Mouse (Mus musculus): ENCODE results near the gene Usp35. TPM values are rescaled to one million over a fixed set of nuclear protein-coding genes. Genes with fewer than 3 reads are reported as not detected.

Gene Usp35
- 2.9 and 14.6 TPM in 2 replicates for polyA plus RNA-seq (2012; rRNA removed)

- TF ChIP-seq POLR2A (IDR thresholded peaks at IDR 0.05; ENCODE audit: low read depth, low read length): no peak
- no peak for TF ChIP-seq CTCF (IDR thresholded peaks at IDR 0.05; ENCODE audit: extremely low read depth, insufficient read length, insufficient replicate concordance, low read depth, low read length)
- peak within 1 kb of the TSS; percentile 10; the same call in 1 of the 2 replicates for H3K27ac ChIP-seq (ENCODE audit: insufficient read depth, low read depth, low read length)
- peaks cover 28% of the 10 kb centered on the region for H3K4me1 ChIP-seq (ENCODE audit: control insufficient read depth, insufficient read depth, insufficient read length, low read length)
- H3K27me3 ChIP-seq (ENCODE audit: control insufficient read depth, insufficient read depth, low read length): no peaks in the 10 kb centered on the region
- peak within 1 kb of the TSS; percentile 78 for H3K4me3 ChIP-seq (ENCODE audit: low read depth, low read length)
- WGBS: 2% methylated on average over 68 of the region's 68 CpGs
- no peaks in the 10 kb centered on the region for H3K36me3 ChIP-seq (ENCODE audit: control insufficient read depth, insufficient read depth, low read length)
Observed at GRCm38 (mm10) chr7:97331726-97332666, at the start of gene Usp35, which contains the start of gene Kctd21. Gene Usp35, minus strand, starts transcription at chr7:97332020. Gene Kctd21, plus strand, starts transcription at chr7:97332327.

- no peak overlapping the region for H3K4me3 ChIP-seq (ENCODE audit: low read depth, low read length)
- 86% methylated on average over 5 of the region's 5 CpGs for WGBS
- H3K36me3 ChIP-seq (ENCODE audit: control insufficient read depth, insufficient read depth, low read length): peaks cover 31% of the 10 kb centered on the region
- H3K27me3 ChIP-seq (ENCODE audit: control insufficient read depth, insufficient read depth, low read length): no peaks in the 10 kb centered on the region
- H3K4me1 ChIP-seq (ENCODE audit: control insufficient read depth, insufficient read depth, insufficient read length, low read length): peaks cover 4% of the 10 kb centered on the region; the same call in 1 of the 2 replicates
- TF ChIP-seq CTCF (IDR thresholded peaks at IDR 0.05; ENCODE audit: extremely low read depth, insufficient read length, insufficient replicate concordance, low read depth, low read length) (no peak), POLR2A (IDR thresholded peaks at IDR 0.05; ENCODE audit: low read depth, low read length) (no peak)
- no peak overlapping the region for H3K27ac ChIP-seq (ENCODE audit: insufficient read depth, low read depth, low read length)
Observed at GRCm38 (mm10) chr7:97380500-97381123, 48.8 kb upstream of the Usp35 start.

DNA sequence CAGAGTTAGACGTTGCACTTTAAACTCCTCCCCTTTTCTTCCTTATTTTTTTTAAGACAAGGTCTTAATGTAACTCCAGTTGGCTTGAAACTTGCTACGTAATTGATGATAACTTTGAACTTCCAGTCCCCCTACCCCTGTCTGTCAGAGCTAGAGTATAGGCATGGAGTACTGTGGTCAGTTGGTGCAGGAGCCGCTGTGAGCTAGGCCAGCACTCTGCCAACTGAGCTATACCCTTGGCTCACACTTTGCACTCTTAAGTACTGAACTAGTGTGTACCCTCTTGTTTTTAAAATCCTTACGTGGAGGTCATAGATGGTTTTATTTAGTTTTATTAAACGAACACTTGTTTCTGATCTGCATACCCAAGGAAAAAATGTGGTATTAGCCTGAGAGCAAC lies 47.5 kb upstream of the Usp35 start:
- H3K4me1 ChIP-seq (ENCODE audit: control insufficient read depth, insufficient read depth, insufficient read length, low read length): peaks cover 3% of the 10 kb centered on the region; the same call in 1 of the 2 replicates
- 85% methylated on average over 5 of the region's 5 CpGs for WGBS
- H3K27me3 ChIP-seq (ENCODE audit: control insufficient read depth, insufficient read depth, low read length): no peaks in the 10 kb centered on the region
- H3K4me3 ChIP-seq (ENCODE audit: low read depth, low read length): no peak overlapping the region
- H3K36me3 ChIP-seq (ENCODE audit: control insufficient read depth, insufficient read depth, low read length): peaks cover 36% of the 10 kb centered on the region
- TF ChIP-seq CTCF (IDR thresholded peaks at IDR 0.05; ENCODE audit: extremely low read depth, insufficient read length, insufficient replicate concordance, low read depth, low read length) (no peak), POLR2A (IDR thresholded peaks at IDR 0.05; ENCODE audit: low read depth, low read length) (no peak)
- H3K27ac ChIP-seq (ENCODE audit: insufficient read depth, low read depth, low read length): no peak overlapping the region

DNA sequence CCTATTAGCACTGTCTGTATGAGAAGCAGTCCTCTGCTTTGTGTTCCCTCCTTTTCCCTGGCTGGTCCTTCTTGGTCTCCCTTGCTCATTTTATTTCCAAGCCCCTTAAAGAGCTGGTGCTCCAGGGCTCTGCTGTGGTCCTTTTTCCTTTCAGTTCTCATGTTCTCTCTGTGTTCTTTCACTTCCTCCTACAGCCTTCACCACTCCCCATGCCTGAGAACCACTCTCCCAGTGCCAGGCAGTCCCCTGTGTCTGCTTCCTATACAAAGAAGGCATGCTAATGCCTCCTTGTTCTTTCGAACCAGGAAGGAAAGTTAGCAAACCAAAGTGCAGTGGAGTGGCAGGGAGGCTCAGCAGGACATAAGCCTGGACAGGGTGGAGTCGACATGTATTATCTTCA lies 44.1 kb upstream of the Usp35 start:
- Histone ChIP-seq H3K27me3 (ENCODE audit: control insufficient read depth, insufficient read depth, low read length) (no peaks in the 10 kb centered on the region), H3K4me3 (ENCODE audit: low read depth, low read length) (no peak overlapping the region), H3K36me3 (ENCODE audit: control insufficient read depth, insufficient read depth, low read length) (peaks cover 23% of the 10 kb centered on the region), H3K4me1 (ENCODE audit: control insufficient read depth, insufficient read depth, insufficient read length, low read length) (peaks cover 3% of the 10 kb centered on the region; the same call in 1 of the 2 replicates), H3K27ac (ENCODE audit: insufficient read depth, low read depth, low read length) (peak overlapping the region; percentile 0; the same call in 1 of the 2 replicates)
- WGBS: 22% methylated on average over 2 of the region's 2 CpGs
- no peak for TF ChIP-seq CTCF (IDR thresholded peaks at IDR 0.05; ENCODE audit: extremely low read depth, insufficient read length, insufficient replicate concordance, low read depth, low read length)
- no peak for TF ChIP-seq POLR2A (IDR thresholded peaks at IDR 0.05; ENCODE audit: low read depth, low read length)

DNA sequence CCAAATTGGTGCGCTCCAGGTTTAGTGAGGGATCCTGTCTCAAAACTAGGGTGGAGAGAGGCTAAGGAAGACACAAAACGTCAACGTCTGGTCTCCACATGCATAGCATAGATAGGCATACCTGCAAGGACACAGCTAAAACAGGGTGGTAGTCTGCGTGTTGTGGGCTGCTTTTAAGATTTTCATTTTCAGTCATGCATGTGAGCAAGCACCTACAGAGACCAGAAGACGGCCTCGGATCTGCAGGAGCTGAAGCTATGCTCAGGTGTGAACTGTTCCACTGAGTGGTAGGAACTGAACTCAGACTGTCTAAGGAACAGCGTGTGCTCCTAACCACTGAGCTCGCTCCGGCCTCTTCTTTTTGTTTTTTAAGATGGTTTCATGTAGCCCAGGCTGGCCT lies 43.3 kb upstream of the Usp35 start:
- peaks cover 18% of the 10 kb centered on the region for H3K36me3 ChIP-seq (ENCODE audit: control insufficient read depth, insufficient read depth, low read length)
- H3K27me3 ChIP-seq (ENCODE audit: control insufficient read depth, insufficient read depth, low read length): no peaks in the 10 kb centered on the region
- no peak for TF ChIP-seq POLR2A (IDR thresholded peaks at IDR 0.05; ENCODE audit: low read depth, low read length)
- TF ChIP-seq CTCF (IDR thresholded peaks at IDR 0.05; ENCODE audit: extremely low read depth, insufficient read length, insufficient replicate concordance, low read depth, low read length): no peak
- H3K27ac ChIP-seq (ENCODE audit: insufficient read depth, low read depth, low read length): no peak overlapping the region
- no peak overlapping the region for H3K4me3 ChIP-seq (ENCODE audit: low read depth, low read length)
- peaks cover 3% of the 10 kb centered on the region; the same call in 1 of the 2 replicates for H3K4me1 ChIP-seq (ENCODE audit: control insufficient read depth, insufficient read depth, insufficient read length, low read length)
- 90% methylated on average over 9 of the region's 9 CpGs for WGBS

- Histone ChIP-seq H3K27me3 (ENCODE audit: control insufficient read depth, insufficient read depth, low read length) (no peaks in the 10 kb centered on the region), H3K4me3 (ENCODE audit: low read depth, low read length) (no peak overlapping the region), H3K27ac (ENCODE audit: insufficient read depth, low read depth, low read length) (no peak overlapping the region), H3K4me1 (ENCODE audit: control insufficient read depth, insufficient read depth, insufficient read length, low read length) (no peaks in the 10 kb centered on the region), H3K36me3 (ENCODE audit: control insufficient read depth, insufficient read depth, low read length) (no peaks in the 10 kb centered on the region)
- TF ChIP-seq CTCF (IDR thresholded peaks at IDR 0.05; ENCODE audit: extremely low read depth, insufficient read length, insufficient replicate concordance, low read depth, low read length) (no peak), POLR2A (IDR thresholded peaks at IDR 0.05; ENCODE audit: low read depth, low read length) (no peak)
- WGBS: 73% methylated on average over 1 of the region's 1 CpGs
Observed at GRCm38 (mm10) chr7:97365887-97366286, 34.1 kb upstream of the Usp35 start.

- Histone ChIP-seq H3K4me3 (ENCODE audit: low read depth, low read length) (no peak overlapping the region), H3K27me3 (ENCODE audit: control insufficient read depth, insufficient read depth, low read length) (no peaks in the 10 kb centered on the region), H3K4me1 (ENCODE audit: control insufficient read depth, insufficient read depth, insufficient read length, low read length) (no peaks in the 10 kb centered on the region), H3K36me3 (ENCODE audit: control insufficient read depth, insufficient read depth, low read length) (no peaks in the 10 kb centered on the region), H3K27ac (ENCODE audit: insufficient read depth, low read depth, low read length) (no peak overlapping the region)
- 35% methylated on average over 4 of the region's 4 CpGs for WGBS
- TF ChIP-seq POLR2A (IDR thresholded peaks at IDR 0.05; ENCODE audit: low read depth, low read length) (no peak), CTCF (IDR thresholded peaks at IDR 0.05; ENCODE audit: extremely low read depth, insufficient read length, insufficient replicate concordance, low read depth, low read length) (peak; percentile 87; the same call in 1 of the 2 replicates)
Observed at GRCm38 (mm10) chr7:97361467-97361866, 29.6 kb upstream of the Usp35 start.

Data from small intestine, adult 2 months (tissue).